Mouse (Mus musculus): ENCODE results near the gene Tenm2. TPM values are rescaled to one million over a fixed set of nuclear protein-coding genes. Genes with fewer than 3 reads are reported as not detected.

Gene Tenm2
- total and polyA plus RNA-seq, 3 experiments = not detected

DNA sequence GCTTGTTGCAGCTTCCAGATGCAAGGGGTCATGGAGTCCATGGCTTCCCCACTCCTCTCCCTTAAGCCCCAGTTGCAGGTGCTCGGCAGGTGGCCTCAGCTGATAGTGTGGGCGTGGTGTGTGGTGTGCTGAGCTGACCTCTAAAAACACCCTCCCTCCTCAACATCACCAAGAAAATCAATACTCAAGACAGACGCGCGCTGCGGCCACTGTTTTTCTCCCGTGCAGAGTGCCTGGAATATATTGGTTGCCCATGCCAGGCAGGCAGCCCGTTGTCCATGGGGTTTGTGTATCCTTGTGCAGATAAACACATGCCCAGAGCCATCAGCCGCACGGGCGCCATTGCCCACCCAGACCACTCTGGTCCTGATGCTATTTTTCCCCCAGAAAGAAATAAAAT, 1007.1 kb downstream of the Tenm2 start:
- H3K36me3 ChIP-seq (ENCODE audit: control insufficient read depth in 1 of 2, insufficient read depth in 2 of 2, low read length in 2 of 2) = no peaks in the 10 kb centered on the region
- no peak overlapping the region for H3K9ac ChIP-seq (ENCODE audit: control insufficient read depth, low read depth, low read length, poor library complexity, severe bottlenecking)
- no peaks in the 10 kb centered on the region; a peak in 1 of 4 replicates for H3K27me3 ChIP-seq (ENCODE audit: control insufficient read depth in 1 of 2, insufficient read depth in 2 of 2, low read length in 2 of 2)
- TF ChIP-seq GATA1 (IDR thresholded peaks at IDR 0.05; ENCODE audit: low read depth, low read length) = no peak
- no peak for TF ChIP-seq TAL1 (IDR thresholded peaks at IDR 0.05; ENCODE audit: low read length)
- TF ChIP-seq POLR2AphosphoS5 (IDR thresholded peaks at IDR 0.05; ENCODE audit: borderline replicate concordance, low read depth, low read length) = no peak
- no peak for TF ChIP-seq MYB (IDR thresholded peaks at IDR 0.05; ENCODE audit: low read depth, low read length)
- no peak for TF ChIP-seq UBTF (IDR thresholded peaks at IDR 0.05; ENCODE audit: borderline replicate concordance, insufficient read depth, low read depth, low read length)
- no peak for TF ChIP-seq NRF1 (IDR thresholded peaks at IDR 0.05; ENCODE audit: insufficient read depth, low read depth, low read length, poor library complexity, severe bottlenecking)
- no peak for TF ChIP-seq ZKSCAN1 (IDR thresholded peaks at IDR 0.05; ENCODE audit: low read depth, low read length)
- TF ChIP-seq KAT2A (conservative IDR thresholded peaks at IDR 0.05; ENCODE audit: low read depth, low read length) = no peak
- no peak for TF ChIP-seq RCOR1 (IDR thresholded peaks at IDR 0.05; ENCODE audit: low read depth, low read length)
- TF ChIP-seq ZNF384 (IDR thresholded peaks at IDR 0.05; ENCODE audit: low read depth, low read length) = no peak
- no peak for TF ChIP-seq MAFK (IDR thresholded peaks at IDR 0.05; ENCODE audit: borderline replicate concordance, low read depth, low read length)
- H3K79me2 ChIP-seq (ENCODE audit: control insufficient read depth, insufficient read depth, low read length, poor library complexity) = no peaks in the 10 kb centered on the region
- H3K4me3 ChIP-seq (ENCODE audit: control insufficient read depth in 1 of 2, insufficient read depth in 1 of 2, low read depth in 2 of 2, low read length in 2 of 2) = no peak overlapping the region
- no peak overlapping the region for H3K27ac ChIP-seq (ENCODE audit: control insufficient read depth, low read depth, low read length)
- no peak for DNase-seq (ENCODE audit: low read depth, low spot score)
- no peaks in the 10 kb centered on the region for H3K9me3 ChIP-seq (replicated peaks; ENCODE audit: insufficient read depth, low read length)
- no peaks in the 10 kb centered on the region for H3K4me1 ChIP-seq (ENCODE audit: control insufficient read depth in 1 of 2, insufficient read depth in 2 of 2, low read length in 2 of 2)

GRCm38 (mm10) chr11:36228196-36228595, 1007.6 kb downstream of the Tenm2 start:
- Histone ChIP-seq H3K9me3 (replicated peaks; ENCODE audit: insufficient read depth, low read length) (no peaks in the 10 kb centered on the region), H3K4me3 (ENCODE audit: control insufficient read depth in 1 of 2, insufficient read depth in 1 of 2, low read depth in 2 of 2, low read length in 2 of 2) (no peak overlapping the region), H3K27ac (ENCODE audit: control insufficient read depth, low read depth, low read length) (no peak overlapping the region), H3K36me3 (ENCODE audit: control insufficient read depth in 1 of 2, insufficient read depth in 2 of 2, low read length in 2 of 2) (no peaks in the 10 kb centered on the region), H3K79me2 (ENCODE audit: control insufficient read depth, insufficient read depth, low read length, poor library complexity) (no peaks in the 10 kb centered on the region), H3K27me3 (ENCODE audit: control insufficient read depth in 1 of 2, insufficient read depth in 2 of 2, low read length in 2 of 2) (no peaks in the 10 kb centered on the region; a peak in 1 of 4 replicates), H3K9ac (ENCODE audit: control insufficient read depth, low read depth, low read length, poor library complexity, severe bottlenecking) (no peak overlapping the region), H3K4me1 (ENCODE audit: control insufficient read depth in 1 of 2, insufficient read depth in 2 of 2, low read length in 2 of 2) (no peaks in the 10 kb centered on the region)
- DNase-seq (ENCODE audit: low read depth, low spot score) = no peak
- TF ChIP-seq CHD2 (IDR thresholded peaks at IDR 0.05; ENCODE audit: low read length) = no peak

GRCm38 (mm10) chr11:36226061-36226460, 1009.7 kb downstream of the Tenm2 start:
- no peak for DNase-seq (ENCODE audit: low read depth, low spot score)
- H3K27me3 ChIP-seq (ENCODE audit: control insufficient read depth in 1 of 2, insufficient read depth in 2 of 2, low read length in 2 of 2) = no peaks in the 10 kb centered on the region; a peak in 1 of 4 replicates
- no peak overlapping the region for H3K27ac ChIP-seq (ENCODE audit: control insufficient read depth, low read depth, low read length)

More at GRCm38 (mm10) chr11:36226061-36226460, 1009.7 kb downstream of the Tenm2 start:
- no peak overlapping the region for H3K9ac ChIP-seq (ENCODE audit: control insufficient read depth, low read depth, low read length, poor library complexity, severe bottlenecking)
- no peaks in the 10 kb centered on the region for H3K4me1 ChIP-seq (ENCODE audit: control insufficient read depth in 1 of 2, insufficient read depth in 2 of 2, low read length in 2 of 2)
- no peaks in the 10 kb centered on the region for H3K36me3 ChIP-seq (ENCODE audit: control insufficient read depth in 1 of 2, insufficient read depth in 2 of 2, low read length in 2 of 2)
- H3K4me3 ChIP-seq (ENCODE audit: control insufficient read depth in 1 of 2, insufficient read depth in 1 of 2, low read depth in 2 of 2, low read length in 2 of 2) = no peak overlapping the region
- H3K79me2 ChIP-seq (ENCODE audit: control insufficient read depth, insufficient read depth, low read length, poor library complexity) = no peaks in the 10 kb centered on the region
- TF ChIP-seq MEF2A (IDR thresholded peaks at IDR 0.05; ENCODE audit: extremely low read depth, insufficient replicate concordance, low read depth, low read length, poor library complexity, severe bottlenecking) (no peak), SMC3 (IDR thresholded peaks at IDR 0.05; ENCODE audit: low read depth, low read length) (no peak), RCOR1 (IDR thresholded peaks at IDR 0.05; ENCODE audit: low read depth, low read length) (no peak), MYC (IDR thresholded peaks at IDR 0.05; ENCODE audit: low read depth, low read length) (no peak), GABPA (IDR thresholded peaks at IDR 0.05; ENCODE audit: low read depth, low read length) (no peak), ZMIZ1 (IDR thresholded peaks at IDR 0.05; ENCODE audit: low read depth, low read length) (no peak), MAFK (IDR thresholded peaks at IDR 0.05; ENCODE audit: borderline replicate concordance, low read depth, low read length) (no peak), ZNF384 (IDR thresholded peaks at IDR 0.05; ENCODE audit: low read depth, low read length) (no peak), HCFC1 (IDR thresholded peaks at IDR 0.05; ENCODE audit: low read depth, low read length) (no peak)
- H3K9me3 ChIP-seq (replicated peaks; ENCODE audit: insufficient read depth, low read length) = no peaks in the 10 kb centered on the region

Data from MEL (cell line).